Mouse (Mus musculus): ENCODE measurements around the gene E2f1. TPM values are rescaled to one million over a fixed set of nuclear protein-coding genes. Genes with fewer than 3 reads are reported as not detected.
A peak's percentile ranks its signal among the peaks of the same experiment; 100 is the strongest.

Gene E2f1
- polyA plus RNA-seq, 1 experiment from 2014 or later, result 29.9 TPM

DNA sequence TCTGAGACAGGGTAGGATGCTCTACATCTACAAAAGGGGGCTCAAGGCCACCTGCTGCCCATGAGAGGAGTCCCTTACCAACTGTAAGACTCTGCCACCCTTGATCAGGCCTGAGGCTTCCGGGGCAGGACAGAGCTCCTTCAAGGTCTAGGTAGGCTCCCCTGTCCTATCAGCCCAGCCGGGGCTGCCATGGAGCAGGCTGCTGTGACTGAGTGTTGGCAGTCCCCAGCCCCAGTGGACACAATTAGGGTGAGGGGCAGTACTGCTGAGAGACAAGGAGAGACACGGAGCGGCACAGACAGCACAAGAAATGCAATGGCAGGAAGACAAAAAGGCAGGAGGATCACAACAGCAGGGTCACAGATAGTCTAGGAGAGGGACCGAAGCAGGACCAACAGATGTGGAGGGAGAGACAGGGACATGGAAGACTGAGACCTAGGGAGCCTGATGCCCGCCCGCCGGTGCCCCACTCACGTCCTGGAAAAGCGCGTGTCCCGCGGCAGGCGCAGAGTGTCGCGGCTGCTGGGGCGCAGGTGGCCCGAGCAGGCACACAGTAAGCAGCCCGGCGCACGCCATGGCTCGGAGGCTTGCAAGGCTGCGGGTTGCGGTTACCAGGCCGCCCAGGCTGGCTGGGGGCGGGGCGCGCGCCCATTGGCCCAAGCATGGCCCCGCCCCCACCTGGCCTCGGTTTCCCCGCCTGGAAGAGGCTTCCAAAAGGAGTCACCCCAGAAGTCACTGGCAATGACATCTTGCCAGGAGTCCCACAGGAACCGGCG is 11.2 kb downstream of the E2f1 start, which contains the start of gene Necab3:
TSS of gene Necab3 (minus strand) at position 627 of the 776 bp plus-strand sequence.
- H3K9me3 ChIP-seq, result no peaks in the 10 kb centered on the region
- peaks cover 18% of the 10 kb centered on the region for H3K36me3 ChIP-seq
- WGBS, result 5% methylated on average over 33 of the region's 34 CpGs
- peaks cover 24% of the 10 kb centered on the region for H3K4me1 ChIP-seq
- 0 out of 2 replicates have a peak within 1 kb of the TSS, but pooled peaks have one; percentile 26 for H3K27ac ChIP-seq
- peak within 1 kb of the TSS; percentile 28 for H3K4me3 ChIP-seq
- H3K27me3 ChIP-seq (replicated peaks), result no peaks in the 10 kb centered on the region
- ATAC-seq (ENCODE audit: low FRiP score, low read depth), result peak; percentile 85
- H3K4me2 ChIP-seq (replicated peaks), result peak within 1 kb of the TSS; percentile 68
- peak within 1 kb of the TSS; percentile 54 for H3K9ac ChIP-seq

DNA sequence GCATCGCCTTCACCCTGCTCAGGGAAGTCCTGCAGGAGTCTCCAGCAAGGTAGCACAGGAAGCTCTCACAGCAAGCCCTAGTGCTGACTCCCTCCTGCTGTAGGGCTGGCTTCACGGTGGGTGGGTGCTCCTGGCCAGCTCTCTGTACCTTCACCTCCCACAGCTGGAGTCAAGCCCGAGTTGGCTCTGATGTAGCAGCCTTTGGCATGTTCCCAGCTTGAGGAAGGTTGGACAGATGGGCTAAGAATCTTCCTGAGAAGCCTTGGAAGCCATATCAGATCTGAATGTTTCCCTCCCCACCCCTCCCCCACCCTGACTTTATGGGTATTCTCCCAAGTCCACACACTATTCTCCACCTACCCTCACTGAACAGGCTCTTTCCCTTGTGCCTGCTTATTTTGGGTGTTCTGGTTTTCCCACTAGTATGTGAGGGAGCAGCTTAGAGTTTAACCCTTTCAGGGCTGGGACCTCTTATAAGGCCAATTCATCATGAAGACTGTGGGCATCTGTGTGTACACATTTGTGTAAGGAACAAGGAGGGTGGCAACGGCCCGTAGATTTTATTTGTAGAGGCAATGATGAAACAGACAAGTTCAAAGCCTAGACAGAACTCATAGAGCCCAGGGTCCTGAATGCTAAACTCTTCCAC is 12.4 kb downstream of the E2f1 start:
- no peak for ATAC-seq (ENCODE audit: low FRiP score, low read depth)
- H3K4me1 ChIP-seq, result peaks cover 30% of the 10 kb centered on the region
- peaks cover under 1% of the 10 kb centered on the region; the same call in 1 of the 2 replicates for H3K27me3 ChIP-seq (replicated peaks)
- no peak overlapping the region for H3K9ac ChIP-seq
- H3K4me2 ChIP-seq (replicated peaks), result peak overlapping the region; percentile 68; the same call in 1 of the 2 replicates
- H3K9me3 ChIP-seq, result no peaks in the 10 kb centered on the region
- peaks cover 9% of the 10 kb centered on the region for H3K36me3 ChIP-seq
- H3K4me3 ChIP-seq, result no peak overlapping the region
- 57% methylated on average over 5 of the region's 5 CpGs for WGBS
- no peak overlapping the region for H3K27ac ChIP-seq

DNA sequence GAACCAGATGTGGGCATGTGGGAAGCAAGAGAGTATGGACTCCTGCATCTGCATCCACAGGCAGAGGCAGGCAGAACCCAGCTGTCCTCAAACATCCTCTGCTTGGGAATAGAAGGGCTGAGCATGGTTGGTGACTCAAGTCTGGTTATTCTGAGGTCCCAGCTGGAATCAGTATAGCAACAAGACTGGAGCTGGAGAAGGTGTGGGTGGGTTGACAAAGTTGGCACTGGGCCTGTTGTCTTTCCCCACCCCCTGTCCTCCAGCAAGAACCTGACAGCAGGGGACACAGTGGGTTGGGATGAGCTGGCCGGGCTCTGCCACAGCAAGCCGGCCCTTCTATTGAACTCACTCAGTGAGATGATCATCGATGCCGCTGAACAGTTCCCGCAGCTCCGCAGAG is 14.5 kb downstream of the E2f1 start:
- Histone ChIP-seq H3K4me3 (no peak overlapping the region), H3K9me3 (no peaks in the 10 kb centered on the region), H3K27ac (no peak overlapping the region), H3K27me3 (replicated peaks) (peaks cover 10% of the 10 kb centered on the region), H3K9ac (no peak overlapping the region), H3K36me3 (no peaks in the 10 kb centered on the region), H3K4me2 (replicated peaks) (no peak overlapping the region), H3K4me1 (peaks cover 36% of the 10 kb centered on the region)
- WGBS, result 83% methylated on average over 6 of the region's 6 CpGs
- no peak for ATAC-seq (ENCODE audit: low FRiP score, low read depth)

DNA sequence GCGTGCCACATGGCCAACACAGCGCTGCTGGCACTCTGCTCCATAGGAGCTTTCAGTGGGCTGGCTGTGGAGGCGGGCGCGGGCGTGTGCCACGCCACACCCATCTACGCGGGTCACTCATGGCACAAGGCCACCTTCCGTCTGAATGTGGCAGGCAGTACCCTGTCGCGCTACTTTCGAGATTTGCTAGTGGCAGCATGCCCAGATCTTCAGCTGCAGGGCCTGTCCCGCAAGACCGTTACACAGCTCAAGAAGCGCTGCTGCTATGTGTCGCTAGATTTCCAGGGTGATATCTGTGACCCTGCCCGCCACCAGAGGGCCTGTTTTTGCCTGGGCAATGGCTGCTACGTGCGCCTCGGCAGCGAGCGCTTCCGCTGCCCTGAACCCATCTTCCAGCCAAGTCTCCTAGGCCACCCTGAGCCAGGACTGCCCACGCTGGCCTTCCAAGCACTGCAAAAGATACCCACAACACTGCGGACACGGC is 17.2 kb downstream of the E2f1 start:
- peak; percentile 10 for ATAC-seq (ENCODE audit: low FRiP score, low read depth)
- Histone ChIP-seq H3K4me3 (no peak overlapping the region), H3K27ac (no peak overlapping the region), H3K9me3 (no peaks in the 10 kb centered on the region), H3K36me3 (no peaks in the 10 kb centered on the region), H3K4me2 (replicated peaks) (peak overlapping the region; percentile 37), H3K4me1 (peaks cover 30% of the 10 kb centered on the region), H3K9ac (no peak overlapping the region), H3K27me3 (replicated peaks) (peaks cover 13% of the 10 kb centered on the region)
- 23% methylated on average over 27 of the region's 27 CpGs for WGBS

DNA sequence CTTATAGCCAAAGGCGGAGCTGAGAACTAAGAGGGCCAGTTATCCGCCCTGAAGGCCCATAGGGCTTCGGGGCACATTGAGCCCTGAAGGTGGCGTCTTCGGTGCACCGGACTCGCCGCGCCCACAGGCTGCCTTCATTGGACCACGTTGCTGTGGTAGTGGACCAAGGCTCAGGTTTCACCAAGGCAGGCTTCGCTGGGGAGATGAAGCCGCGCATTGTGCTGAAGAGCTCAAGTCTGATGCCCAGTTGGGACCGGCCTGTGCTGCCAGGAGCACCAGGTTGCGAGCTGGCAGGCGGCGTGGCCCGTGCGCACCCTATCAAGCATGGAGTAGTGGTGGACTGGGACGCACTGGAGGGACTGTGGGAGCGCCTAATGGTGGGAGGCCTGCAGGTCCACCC is 17.8 kb downstream of the E2f1 start:
- no peaks in the 10 kb centered on the region for H3K36me3 ChIP-seq
- WGBS, result 39% methylated on average over 21 of the region's 21 CpGs
- peaks cover 24% of the 10 kb centered on the region for H3K4me1 ChIP-seq
- no peak overlapping the region for H3K4me3 ChIP-seq
- H3K27ac ChIP-seq, result no peak overlapping the region
- H3K9me3 ChIP-seq, result no peaks in the 10 kb centered on the region
- ATAC-seq (ENCODE audit: low FRiP score, low read depth), result peak; percentile 9
- H3K9ac ChIP-seq, result no peak overlapping the region
- peak overlapping the region; percentile 37 for H3K4me2 ChIP-seq (replicated peaks)
- peaks cover 13% of the 10 kb centered on the region for H3K27me3 ChIP-seq (replicated peaks)

DNA sequence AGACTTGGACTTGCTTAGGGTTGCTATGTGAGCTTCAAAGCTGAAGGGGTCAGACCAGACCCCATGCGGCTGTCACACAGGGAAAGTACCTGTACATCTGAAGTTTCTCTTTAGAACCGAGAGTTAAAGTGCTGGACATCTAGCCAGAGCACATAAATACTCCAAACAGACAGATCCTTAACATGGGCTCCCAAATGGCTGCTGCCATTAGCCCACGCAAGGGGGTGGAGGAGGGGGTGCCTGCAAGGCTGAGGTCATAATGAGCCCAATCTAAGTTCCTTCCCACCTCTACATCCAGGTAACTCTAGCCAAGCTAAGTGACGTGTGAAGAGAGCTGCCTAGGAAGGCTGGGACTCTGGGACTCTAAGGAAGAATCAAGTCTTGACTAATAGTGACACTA is 18.2 kb downstream of the E2f1 start, which contains the start of gene Actl10:
TSS of gene Actl10 (plus strand) at position 301 of the 400 bp plus-strand sequence.
- H3K36me3 ChIP-seq, result no peaks in the 10 kb centered on the region
- no peak within 1 kb of the TSS for H3K4me3 ChIP-seq
- H3K4me2 ChIP-seq (replicated peaks), result peak within 1 kb of the TSS; percentile 37
- H3K27ac ChIP-seq, result no peak within 1 kb of the TSS
- H3K27me3 ChIP-seq (replicated peaks), result peaks cover 13% of the 10 kb centered on the region
- no peak for ATAC-seq (ENCODE audit: low FRiP score, low read depth)
- WGBS, result 75% methylated on average over 4 of the region's 4 CpGs
- no peaks in the 10 kb centered on the region for H3K9me3 ChIP-seq
- H3K4me1 ChIP-seq, result peaks cover 22% of the 10 kb centered on the region
- no peak within 1 kb of the TSS for H3K9ac ChIP-seq

DNA sequence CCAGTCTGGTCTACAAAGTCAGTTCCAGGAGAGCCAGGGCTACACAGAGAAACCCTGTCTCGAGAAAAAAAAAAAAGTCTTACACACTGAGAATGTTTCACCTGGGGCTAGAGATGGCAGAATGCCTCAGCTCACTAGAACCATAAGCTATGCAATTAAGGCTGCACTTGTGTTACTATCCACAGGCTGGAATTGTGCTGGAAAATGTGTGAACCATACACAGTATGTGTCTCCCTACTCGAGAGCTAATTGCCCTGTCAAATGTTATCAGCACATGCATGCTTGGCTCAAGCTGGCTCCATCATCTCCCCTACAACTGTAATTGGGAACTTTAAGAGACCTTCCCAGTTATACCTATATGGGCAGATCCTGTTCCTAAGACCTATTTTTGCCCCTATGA is 18.8 kb downstream of the E2f1 start:
- Histone ChIP-seq H3K27ac (no peak overlapping the region), H3K4me3 (no peak overlapping the region), H3K4me2 (replicated peaks) (no peak overlapping the region), H3K9ac (no peak overlapping the region), H3K9me3 (no peaks in the 10 kb centered on the region), H3K4me1 (peaks cover 22% of the 10 kb centered on the region), H3K36me3 (no peaks in the 10 kb centered on the region), H3K27me3 (replicated peaks) (peaks cover 13% of the 10 kb centered on the region)
- WGBS, result 91% methylated on average over 2 of the region's 2 CpGs
- ATAC-seq (ENCODE audit: low FRiP score, low read depth), result no peak

DNA sequence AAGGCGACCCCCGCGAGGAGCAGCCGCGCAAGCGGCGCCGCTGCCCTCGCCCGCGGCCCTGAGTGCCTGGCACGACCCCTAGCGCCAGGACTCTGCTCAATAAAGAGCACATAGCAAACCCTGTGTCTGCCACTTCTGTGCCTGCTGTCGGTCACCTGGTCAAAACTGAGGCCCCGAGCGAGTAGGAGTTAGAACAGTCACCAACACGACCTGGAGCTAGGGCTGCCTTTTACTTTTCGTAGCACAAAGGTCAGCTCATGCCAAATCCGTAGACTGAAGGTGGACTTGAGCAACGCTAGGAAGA is 19.9 kb downstream of the E2f1 start:
- 17% methylated on average over 20 of the region's 20 CpGs for WGBS
- Histone ChIP-seq H3K27ac (no peak overlapping the region), H3K4me2 (replicated peaks) (peak overlapping the region; percentile 85), H3K4me1 (peaks cover 22% of the 10 kb centered on the region), H3K27me3 (replicated peaks) (peaks cover 13% of the 10 kb centered on the region), H3K9me3 (no peaks in the 10 kb centered on the region), H3K9ac (no peak overlapping the region), H3K36me3 (0 out of 2 replicates have a peak, but pooled peaks cover 1% of the 10 kb centered on the region), H3K4me3 (peak overlapping the region; percentile 34)
- no peak for ATAC-seq (ENCODE audit: low FRiP score, low read depth)

DNA sequence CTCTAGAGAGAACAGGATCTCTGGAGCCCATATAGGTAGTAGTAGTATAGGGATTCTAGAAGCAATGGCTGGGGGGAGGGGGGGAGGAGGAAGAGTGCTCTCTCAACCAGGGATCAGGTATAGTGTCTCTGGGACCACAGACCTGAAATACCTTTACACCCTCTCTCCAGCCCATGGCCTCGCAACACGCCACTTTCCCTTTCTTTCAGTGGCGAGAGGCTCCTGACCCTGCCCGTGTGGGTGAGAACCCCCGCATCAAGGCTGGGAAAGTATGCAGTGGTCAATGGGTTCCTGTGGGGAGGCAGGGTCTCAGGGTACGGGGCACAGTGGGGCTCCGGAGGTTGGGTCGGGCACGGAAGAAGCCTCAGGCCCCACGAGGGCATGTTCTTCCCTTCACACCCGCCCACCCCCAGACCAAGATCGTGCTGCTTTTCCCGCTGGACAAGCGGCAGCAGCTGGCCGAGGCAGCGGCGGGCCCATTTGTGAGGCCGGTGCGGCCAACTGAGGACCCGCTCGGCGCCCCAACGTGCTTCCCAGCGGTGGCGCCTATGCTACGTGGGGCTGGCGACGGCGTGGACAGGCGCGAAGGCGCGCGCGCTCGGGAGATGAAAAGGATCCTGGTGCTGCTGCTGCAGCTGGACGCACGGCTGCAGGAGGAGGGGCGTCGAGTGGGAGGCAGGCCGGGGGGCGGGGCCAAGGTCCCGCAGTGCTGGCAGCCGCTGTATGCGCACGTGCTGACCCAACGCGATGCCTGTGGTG is 20.4 kb downstream of the E2f1 start:
- Histone ChIP-seq H3K9me3 (no peaks in the 10 kb centered on the region), H3K27me3 (replicated peaks) (peaks cover 13% of the 10 kb centered on the region), H3K4me1 (peaks cover 22% of the 10 kb centered on the region), H3K27ac (no peak overlapping the region), H3K4me2 (replicated peaks) (peak overlapping the region; percentile 85), H3K9ac (peak overlapping the region; percentile 65), H3K4me3 (peak overlapping the region; percentile 34), H3K36me3 (0 out of 2 replicates have a peak, but pooled peaks cover 3% of the 10 kb centered on the region)
- WGBS, result 2% methylated on average over 48 of the region's 48 CpGs
- peak; percentile 67 for ATAC-seq (ENCODE audit: low FRiP score, low read depth)

DNA sequence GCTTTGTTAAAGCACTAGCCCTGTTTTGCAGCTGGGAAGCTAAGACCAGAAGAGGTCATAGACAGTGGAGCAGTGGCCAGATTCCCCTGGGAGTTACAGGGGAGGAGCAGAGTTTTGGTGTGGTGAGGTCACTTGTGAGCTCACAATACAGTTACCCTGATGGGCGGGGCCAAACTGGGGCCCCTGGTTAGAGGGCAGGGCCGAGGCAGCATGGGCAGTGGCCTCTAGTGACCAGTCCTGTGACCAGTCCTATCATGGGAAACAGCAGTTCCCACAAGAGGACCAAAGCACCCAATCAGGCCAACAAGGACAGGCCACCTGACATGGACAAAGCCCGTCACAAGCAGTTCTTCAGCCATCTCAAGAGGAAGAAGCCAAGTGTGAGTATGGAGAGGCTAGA is 21.0 kb downstream of the E2f1 start:
- H3K4me3 ChIP-seq, result no peak overlapping the region
- no peak overlapping the region for H3K27ac ChIP-seq
- peak; percentile 12; the same call in 1 of the 2 replicates for ATAC-seq (ENCODE audit: low FRiP score, low read depth)
- peaks cover 22% of the 10 kb centered on the region for H3K4me1 ChIP-seq
- no peak overlapping the region for H3K9ac ChIP-seq
- peak overlapping the region; percentile 85; the same call in 1 of the 2 replicates for H3K4me2 ChIP-seq (replicated peaks)
- 0 out of 2 replicates have a peak, but pooled peaks cover 3% of the 10 kb centered on the region for H3K36me3 ChIP-seq
- WGBS, result 31% methylated on average over 3 of the region's 3 CpGs
- no peaks in the 10 kb centered on the region for H3K9me3 ChIP-seq
- H3K27me3 ChIP-seq (replicated peaks), result peaks cover 13% of the 10 kb centered on the region

DNA sequence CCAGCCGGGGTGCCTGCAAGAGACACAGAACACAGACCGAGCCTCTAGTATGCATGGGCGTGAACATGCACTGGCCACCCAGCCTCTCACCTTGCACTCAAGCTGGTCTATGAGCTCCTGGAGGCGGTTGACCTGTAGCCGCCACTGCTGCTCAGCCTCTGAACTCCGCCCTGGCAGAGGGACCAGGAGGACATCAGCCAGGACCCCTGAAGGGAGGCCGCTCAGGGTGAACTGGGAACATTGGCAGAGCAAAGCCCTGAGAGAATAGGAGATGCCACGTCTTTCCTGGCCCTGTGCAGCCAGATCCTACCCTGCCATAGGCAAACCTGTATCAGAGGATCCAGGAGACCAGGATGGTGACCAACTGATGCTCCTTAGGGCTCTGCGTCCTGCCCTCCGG is 23.0 kb downstream of the E2f1 start, which contains the start of gene 1700003F12Rik:
TSS of gene 1700003F12Rik (plus strand) at position 375 of the 400 bp plus-strand sequence.
- H3K9ac ChIP-seq, result no peak within 1 kb of the TSS
- H3K27me3 ChIP-seq (replicated peaks), result peaks cover 7% of the 10 kb centered on the region; the same call in 1 of the 2 replicates
- no peak within 1 kb of the TSS for H3K4me2 ChIP-seq (replicated peaks)
- WGBS, result 91% methylated on average over 10 of the region's 10 CpGs
- no peaks in the 10 kb centered on the region for H3K9me3 ChIP-seq
- no peak for ATAC-seq (ENCODE audit: low FRiP score, low read depth)
- H3K36me3 ChIP-seq, result 0 out of 2 replicates have a peak, but pooled peaks cover 3% of the 10 kb centered on the region
- no peak within 1 kb of the TSS for H3K4me3 ChIP-seq
- no peak within 1 kb of the TSS for H3K27ac ChIP-seq
- H3K4me1 ChIP-seq, result peaks cover 10% of the 10 kb centered on the region
